Mouse (Mus musculus) liver, adult 2 months (tissue): ENCODE measurements around the gene Thbd. TPM values are rescaled to one million over a fixed set of nuclear protein-coding genes. Genes with fewer than 3 reads are reported as not detected.

Experiments used
- DNase-seq: peaks from one replicate; pipeline ENCODE4 v3.0.0-alpha.2; 2011; ENCODE audit warnings: low read depth, low spot score; ENCODE audit errors: extremely low read depth
- H3K27ac ChIP-seq: fragments of 200-500 bp; replicated peaks from 2 replicates; pipeline ENCODE4 v1.5.1; 2012; ENCODE audit warnings: low read depth, mild to moderate bottlenecking, control low read depth, inconsistent platforms, low read length; ENCODE audit not compliant: insufficient read depth
- H3K27me3 ChIP-seq: fragments of 200-500 bp; 2 replicates; pipeline ENCODE4 v1.6.1; 2012; ENCODE audit warnings: mild to moderate bottlenecking, moderate library complexity, low read length, inconsistent platforms; ENCODE audit not compliant: control insufficient read depth, insufficient read depth
- H3K36me3 ChIP-seq: fragments of 200-500 bp; 2 replicates; pipeline ENCODE4 v1.6.1; 2012; ENCODE audit warnings: low read length, inconsistent platforms; ENCODE audit not compliant: control insufficient read depth, insufficient read depth
- H3K4me1 ChIP-seq: fragments of 200-500 bp; 2 replicates; pipeline ENCODE4 v1.6.1; 2011; ENCODE audit warnings: low read length; ENCODE audit not compliant: control insufficient read depth, insufficient read depth
- H3K4me3 ChIP-seq: fragments of 200-500 bp; 2 replicates; pipeline ENCODE4 v1.5.1; 2011; ENCODE audit warnings: low read depth, mild to moderate bottlenecking, control low read depth, low read length, moderate library complexity; ENCODE audit not compliant: insufficient read depth
- H3K79me2 ChIP-seq: fragments of 200-500 bp; 2 replicates; pipeline ENCODE4 v1.6.1; 2012; ENCODE audit warnings: inconsistent platforms, mild to moderate bottlenecking, low read length, moderate library complexity; ENCODE audit not compliant: control insufficient read depth, insufficient read depth
- H3K9ac ChIP-seq: fragments of 200-500 bp; 2 replicates; pipeline ENCODE4 v1.6.1; 2012; ENCODE audit warnings: low read depth, mild to moderate bottlenecking, control low read depth, inconsistent platforms, low read length
- CTCF ChIP-seq: fragments of 200-500 bp; IDR thresholded peaks from 2 replicates; pipeline ENCODE4 v1.5.1; 2011; ENCODE audit warnings: low read depth, low read length, control low read depth
- POLR2A ChIP-seq: fragments of 200-500 bp; IDR thresholded peaks from 2 replicates; pipeline ENCODE4 v1.6.1; 2011; ENCODE audit warnings: low read length, control low read depth; ENCODE audit not compliant: insufficient read depth; ENCODE audit errors: extremely low read depth
- WGBS: fragments of 180-500 bp; shearing (Covaris S2); methylation state at CpG from one replicate; pipeline ENCODE4 v1.1.7; 2018; 5-methylcytosine and 5-hydroxymethylcytosine counted together
- polyA plus RNA-seq: library from polyadenylated mRNA; depleted of rRNA; stranded (reverse); fragments of >200 nt; gene quantifications from 2 replicates; pipeline ENCODE4 v1.2.3, GENCODE M21; 2012
- total RNA-seq: library from RNA; depleted of rRNA; stranded (reverse); fragments of >200 nt; gene quantifications from 2 replicates; pipeline ENCODE4 v1.2.3, GENCODE M21; 2014

Gene Thbd
- total and polyA plus RNA-seq, 2 experiments: 2.0 to 2.3 TPM

GRCm38 (mm10) chr2:148387652-148388581, 20.1 kb downstream of the Thbd start:
- no peaks in the 10 kb centered on the region for H3K27me3 ChIP-seq
- TF ChIP-seq CTCF (no peak), POLR2A (no peak)
- H3K36me3 ChIP-seq: no peaks in the 10 kb centered on the region
- no peak overlapping the region for H3K9ac ChIP-seq
- H3K4me1 ChIP-seq: no peaks in the 10 kb centered on the region
- H3K27ac ChIP-seq: no peak overlapping the region
- 75% methylated on average over 6 of the region's 6 CpGs for WGBS
- no peak for DNase-seq
- H3K79me2 ChIP-seq: no peaks in the 10 kb centered on the region
- no peak overlapping the region for H3K4me3 ChIP-seq

GRCm38 (mm10) chr2:148386927-148387326, 21.1 kb downstream of the Thbd start:
- no peak overlapping the region for H3K9ac ChIP-seq
- H3K4me3 ChIP-seq: no peak overlapping the region
- no peaks in the 10 kb centered on the region for H3K36me3 ChIP-seq
- WGBS: 85% methylated on average over 2 of the region's 2 CpGs
- DNase-seq: no peak
- TF ChIP-seq POLR2A (no peak), CTCF (no peak)
- H3K4me1 ChIP-seq: no peaks in the 10 kb centered on the region
- H3K27ac ChIP-seq: no peak overlapping the region
- no peaks in the 10 kb centered on the region for H3K27me3 ChIP-seq
- H3K79me2 ChIP-seq: no peaks in the 10 kb centered on the region

- DNase-seq: no peak
- Histone ChIP-seq H3K4me3 (no peak overlapping the region), H3K4me1 (no peaks in the 10 kb centered on the region), H3K36me3 (no peaks in the 10 kb centered on the region), H3K9ac (no peak overlapping the region), H3K79me2 (no peaks in the 10 kb centered on the region), H3K27me3 (no peaks in the 10 kb centered on the region), H3K27ac (no peak overlapping the region)
- TF ChIP-seq CTCF (no peak), POLR2A (no peak)
- 93% methylated on average over 3 of the region's 3 CpGs for WGBS
Observed at GRCm38 (mm10) chr2:148386476-148386875, 21.5 kb downstream of the Thbd start.

- 96% methylated on average over 2 of the region's 2 CpGs for WGBS
- no peaks in the 10 kb centered on the region for H3K27me3 ChIP-seq
- no peaks in the 10 kb centered on the region for H3K36me3 ChIP-seq
- no peak for DNase-seq
- no peaks in the 10 kb centered on the region for H3K79me2 ChIP-seq
- no peak for TF ChIP-seq CTCF
- TF ChIP-seq POLR2A: no peak
- H3K27ac ChIP-seq: no peak overlapping the region
- H3K4me1 ChIP-seq: no peaks in the 10 kb centered on the region
- no peak overlapping the region for H3K9ac ChIP-seq
- no peak overlapping the region for H3K4me3 ChIP-seq
Observed at GRCm38 (mm10) chr2:148381076-148381475, 26.9 kb downstream of the Thbd start.

- Histone ChIP-seq H3K27ac (no peak overlapping the region), H3K36me3 (no peaks in the 10 kb centered on the region), H3K79me2 (no peaks in the 10 kb centered on the region), H3K27me3 (no peaks in the 10 kb centered on the region), H3K4me3 (no peak overlapping the region), H3K4me1 (no peaks in the 10 kb centered on the region), H3K9ac (no peak overlapping the region)
- 79% methylated on average over 1 of the region's 1 CpGs for WGBS
- TF ChIP-seq CTCF (no peak), POLR2A (no peak)
- no peak for DNase-seq
Observed at GRCm38 (mm10) chr2:148379899-148380413, 28.0 kb downstream of the Thbd start.
